Mouse (Mus musculus) mouse trophoblast stem cell (cell line): Measurements from ENCODE around the gene Ccer2.

ENCODE experiments used
- in situ Hi-C, 2 experiments: fragments of 300-500 bp; cut with MseI, MboI; formaldehyde crosslinking; loops; 2 replicates in 1 of 2; 3 replicates in 1 of 2; pipeline ENCODE4 v1.15.1; 2025

Gene Ccer2

GRCm38 (mm10) chr7:28749935-28750334, 6.0 kb upstream of the Ccer2 start:
- in situ Hi-C loops = no loop called here

GRCm38 (mm10) chr7:28758623-28759022, 2.6 kb downstream of the Ccer2 start:
- in situ Hi-C loops = no loop called here

- in situ Hi-C loops = no loop called here
Measured at GRCm38 (mm10) chr7:28761907-28762306, 5.9 kb downstream of the Ccer2 start.

- in situ Hi-C loops = no loop called here
Measured at GRCm38 (mm10) chr7:28765211-28765610, 9.2 kb downstream of the Ccer2 start.

DNA sequence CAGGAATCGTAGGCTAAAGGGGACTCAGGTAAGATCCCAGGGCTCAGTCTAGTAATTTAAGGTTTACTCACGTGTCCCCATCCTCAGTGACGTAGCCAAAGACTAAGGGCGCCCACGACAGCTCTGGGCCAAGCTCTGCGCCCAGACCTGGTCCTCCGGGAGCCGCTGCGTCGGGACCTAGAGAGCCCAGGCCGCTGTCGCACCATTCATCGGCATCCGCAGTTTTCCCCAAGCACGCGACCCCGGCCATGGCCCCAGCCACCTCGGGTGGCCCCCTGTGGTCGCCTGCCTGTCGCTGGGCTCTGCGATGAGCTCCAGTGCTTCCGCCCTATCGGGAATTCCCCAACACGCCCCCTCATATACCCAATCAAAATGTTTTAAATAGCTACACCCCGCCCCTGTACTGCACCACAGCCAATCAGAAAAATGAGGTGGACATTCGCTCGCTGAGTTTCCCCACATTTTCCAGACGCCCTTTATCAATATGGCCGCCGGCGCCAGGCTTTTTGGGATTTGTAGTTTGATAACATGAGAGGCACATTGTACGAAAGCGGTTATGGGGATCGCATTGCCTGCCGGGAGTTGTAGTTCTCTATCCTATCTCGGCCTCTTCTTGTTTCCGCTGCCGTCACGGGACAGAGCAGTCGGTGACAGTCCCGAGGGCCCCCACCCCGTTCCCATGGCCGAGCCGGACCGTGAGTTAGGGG, 10.4 kb downstream of the Ccer2 start, which contains the start of gene Sirt2:
TSS of gene Sirt2 (plus strand) at position 563 of the 707 bp plus-strand sequence.
- in situ Hi-C loops = no loop called here

DNA sequence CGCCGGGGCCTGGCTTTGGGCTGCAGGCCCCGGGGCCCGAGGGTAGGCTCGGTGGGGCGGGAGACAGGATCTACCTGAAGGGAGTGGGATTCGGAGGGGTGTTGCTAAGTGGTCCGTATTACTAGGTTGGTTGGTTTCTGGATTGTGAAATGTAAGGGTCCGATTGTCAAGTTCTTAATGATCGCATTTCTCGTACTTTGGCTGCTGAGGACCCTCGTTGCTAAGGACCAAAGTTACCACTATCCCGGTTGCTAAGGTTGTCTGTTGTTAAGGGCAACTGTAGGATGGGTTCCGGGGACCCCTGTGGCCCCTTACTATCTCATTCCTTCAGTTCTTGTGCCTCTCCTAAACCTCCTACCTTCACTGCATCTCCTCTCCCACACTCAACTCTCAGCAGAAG, 10.9 kb downstream of the Ccer2 start:
- in situ Hi-C loops = no loop called here

- in situ Hi-C loops = no loop called here
Measured at GRCm38 (mm10) chr7:28767462-28767965, 11.5 kb downstream of the Ccer2 start, which contains the start of gene Nfkbib. TSS of gene Nfkbib (minus strand) at chr7:28767512.

DNA sequence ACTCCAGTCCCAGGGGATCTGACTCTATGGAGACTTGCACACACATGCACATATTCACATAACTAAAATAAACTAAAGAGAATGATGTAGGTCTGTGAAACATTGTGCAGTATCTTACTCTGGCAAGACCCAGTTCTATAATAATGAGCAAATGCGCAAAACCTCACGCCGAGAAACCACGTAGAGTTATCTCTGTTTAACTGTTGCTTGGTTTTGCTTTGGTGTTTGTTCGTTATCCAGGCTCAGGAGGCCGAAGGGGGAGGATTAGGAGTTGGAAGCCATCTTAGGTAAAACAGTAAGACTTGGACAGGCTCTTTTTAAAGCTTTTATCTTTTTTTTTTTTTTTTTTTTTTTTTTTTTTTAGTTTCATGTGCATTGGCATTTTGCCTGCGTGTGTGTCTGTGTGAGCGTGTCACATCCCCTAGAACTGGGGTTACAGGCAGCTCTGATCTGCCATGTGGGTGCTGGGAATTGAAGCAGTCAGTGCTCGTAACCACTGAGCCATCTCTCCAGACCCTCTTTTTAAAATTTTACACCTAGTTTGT, 13.5 kb downstream of the Ccer2 start:
- in situ Hi-C loops = no loop called here

DNA sequence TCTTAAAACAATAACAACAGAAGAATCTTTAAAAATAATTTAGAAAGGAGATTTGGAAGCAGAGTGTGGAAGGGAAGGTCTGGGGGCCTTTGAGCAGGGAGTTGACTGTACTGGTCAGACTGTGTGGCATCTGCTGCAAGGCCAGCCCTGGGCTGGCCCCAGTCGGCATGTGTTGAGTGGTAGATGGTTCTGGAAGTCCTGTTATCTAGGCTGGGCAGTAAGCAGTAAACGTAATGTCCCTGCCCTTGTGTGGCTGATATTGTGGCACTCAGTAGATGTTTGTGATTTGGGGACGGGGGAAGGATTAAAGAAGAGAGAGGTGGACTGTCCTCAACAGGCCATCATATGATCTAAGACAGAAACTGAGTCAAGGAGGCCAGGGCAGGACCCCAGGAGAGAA, 14.3 kb downstream of the Ccer2 start:
- in situ Hi-C loops = no loop called here

- in situ Hi-C loops = no loop called here
Measured at GRCm38 (mm10) chr7:28771867-28772266, 15.9 kb downstream of the Ccer2 start.

- in situ Hi-C loops = no loop called here
Measured at GRCm38 (mm10) chr7:28773163-28773562, 17.2 kb downstream of the Ccer2 start.

- in situ Hi-C loops = no loop called here
Measured at GRCm38 (mm10) chr7:28774164-28774563, 18.2 kb downstream of the Ccer2 start.

DNA sequence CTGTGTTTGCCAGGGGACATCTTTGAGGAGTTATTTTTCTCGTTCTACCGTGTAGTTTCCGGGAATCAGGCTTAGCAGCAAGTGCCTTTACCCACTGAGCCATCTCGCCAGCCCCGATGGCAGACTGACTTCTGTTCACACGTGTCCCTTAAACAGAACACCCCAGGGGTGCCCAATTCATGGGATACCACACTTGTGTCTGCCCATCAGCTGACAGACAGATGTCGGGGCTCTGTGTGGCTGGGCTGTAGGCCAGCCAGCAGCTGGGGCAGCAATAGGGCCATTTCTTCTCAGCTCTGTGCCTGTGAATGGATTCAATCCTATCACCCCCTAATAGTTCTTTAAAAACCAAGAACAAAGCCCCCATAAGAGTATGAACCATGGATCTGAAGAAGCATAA, 19.2 kb downstream of the Ccer2 start:
- in situ Hi-C loops = no loop called here

DNA sequence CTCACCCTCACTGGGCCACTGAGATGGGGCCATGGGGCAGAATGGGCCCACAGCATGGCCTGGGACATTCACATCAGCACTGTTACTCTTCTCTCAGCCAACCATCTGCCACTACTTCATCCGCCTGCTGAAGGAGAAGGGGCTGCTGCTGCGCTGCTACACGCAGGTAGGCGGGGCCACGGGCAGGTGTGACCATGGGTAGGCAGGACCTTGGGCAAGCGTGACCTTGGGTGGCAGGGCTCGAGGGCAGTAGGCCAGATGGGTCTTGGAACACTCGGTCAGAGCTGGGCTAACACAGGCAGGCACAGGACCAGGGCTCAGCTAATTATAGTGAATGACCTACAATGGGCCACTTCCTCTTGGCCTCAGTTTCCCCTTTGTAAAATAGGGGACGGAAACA, 22.9 kb downstream of the Ccer2 start:
- in situ Hi-C loops = no loop called here

- in situ Hi-C loops = no loop called here
Measured at GRCm38 (mm10) chr7:28780067-28780658, 24.2 kb downstream of the Ccer2 start.

GRCm38 (mm10) chr7:28780857-28781256, 24.9 kb downstream of the Ccer2 start:
- in situ Hi-C loops = no loop called here

GRCm38 (mm10) chr7:28781261-28781663, 25.3 kb downstream of the Ccer2 start:
- in situ Hi-C loops = no loop called here

DNA sequence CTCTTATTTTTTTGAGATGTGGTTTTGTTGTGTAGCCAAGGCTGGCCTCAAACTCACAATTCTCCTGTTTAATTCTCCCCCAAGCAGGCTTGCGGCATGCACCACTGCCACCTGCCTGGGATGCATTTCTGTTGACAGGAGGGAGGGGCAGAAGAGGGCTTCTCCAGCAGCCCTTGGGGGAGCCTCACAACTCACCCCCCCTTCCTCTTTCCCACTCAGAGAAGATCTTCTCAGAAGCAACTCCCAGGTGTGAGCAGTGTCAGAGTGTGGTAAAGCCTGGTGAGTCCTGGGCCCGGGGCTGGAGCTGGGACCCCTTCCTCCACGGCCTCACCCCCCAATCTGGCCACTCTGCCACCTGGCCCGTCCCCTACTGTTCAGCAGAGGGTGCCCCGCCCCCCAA, 29.2 kb downstream of the Ccer2 start:
- in situ Hi-C loops = loop anchor here in 1 of 2 experiments (5.0 kb wide), 1 partner anchor 82 kb away; no protein-coding TSS in a partner anchor

GRCm38 (mm10) chr7:28787884-28788283, 31.9 kb downstream of the Ccer2 start:
- in situ Hi-C loops = loop anchor here in 1 of 2 experiments (5.0 kb wide), 1 partner anchor 79 kb away; no protein-coding TSS in a partner anchor

- in situ Hi-C loops = loop anchor here in 1 of 2 experiments (5.0 kb wide), 1 partner anchor 79 kb away; no protein-coding TSS in a partner anchor
Measured at GRCm38 (mm10) chr7:28788307-28789195, 32.6 kb downstream of the Ccer2 start, which contains the start of gene Rinl. TSS of gene Rinl (plus strand) at chr7:28788969.

- in situ Hi-C loops = loop anchor here in 1 of 2 experiments (5.0 kb wide), 1 partner anchor 78 kb away; no protein-coding TSS in a partner anchor
Measured at GRCm38 (mm10) chr7:28789235-28789634, 33.3 kb downstream of the Ccer2 start.
